Mouse (Mus musculus) liver, embryonic 14.5 days (tissue): ENCODE data around the gene Zfp84. TPM values are rescaled to one million over a fixed set of nuclear protein-coding genes. Genes with fewer than 3 reads are reported as not detected.
"Not testable (repeated sequence)": the region's sequence is repeated elsewhere in the genome, so short reads cannot be mapped to it uniquely, and the experiment has no call there.

ENCODE experiments used
- ATAC-seq: fragments of 200-750 bp; cut with Nextera tagmentation; 2 replicates; pipeline ENCODE4 v1.8.0; 2017; ENCODE audit warnings: moderate number of reproducible peaks, mild to moderate bottlenecking, moderate library complexity; ENCODE audit not compliant: insufficient read depth
- DNase-seq, 3 experiments: peaks; one replicate each; pipeline ENCODE4 v3.0.0-alpha.2; 2012 to 2013; ENCODE audit warnings: low read depth in 3 of 3, low spot score in 3 of 3
- H3K27ac ChIP-seq: fragments of 300-500 bp; sonication (generic); 2 replicates; pipeline ENCODE4 v1.5.1; 2014; ENCODE audit warnings: moderate library complexity, mild to moderate bottlenecking, control low read depth, inconsistent platforms
- H3K27me3 ChIP-seq: fragments of 300-500 bp; sonication (generic); 2 replicates; pipeline ENCODE4 v1.6.1; 2014; ENCODE audit warnings: mild to moderate bottlenecking, low read length, moderate library complexity; ENCODE audit not compliant: control insufficient read depth, insufficient read depth
- H3K36me3 ChIP-seq: fragments of 300-500 bp; sonication (generic); replicated peaks from 2 replicates; pipeline ENCODE4 v1.6.1; 2014; ENCODE audit warnings: low read depth; ENCODE audit not compliant: control insufficient read depth, insufficient read depth
- H3K4me1 ChIP-seq, 2 experiments: fragments of 200-500 bp in 1 of 2; fragments of 300-500 bp in 1 of 2; sonication (generic) in 1 of 2; replicated peaks; 2 replicates each; pipeline ENCODE4 v1.6.1; 2012 to 2014; ENCODE audit warnings: antibody characterized with exemption in 1 of 2, inconsistent platforms in 1 of 2, low read length in 1 of 2; ENCODE audit not compliant: control insufficient read depth in 2 of 2, insufficient read depth in 2 of 2
- H3K4me2 ChIP-seq: fragments of 300-500 bp; sonication (generic); 2 replicates; pipeline ENCODE4 v1.6.1; 2014; ENCODE audit warnings: low read depth, mild to moderate bottlenecking, control low read depth, moderate library complexity
- H3K4me3 ChIP-seq, 2 experiments: fragments of 200-500 bp in 1 of 2; fragments of 300-500 bp in 1 of 2; sonication (generic) in 1 of 2; 2 replicates each; pipeline ENCODE4 v1.5.1; 2012 to 2014; ENCODE audit warnings: low read depth in 2 of 2, low read length in 2 of 2, mild to moderate bottlenecking in 2 of 2, control low read depth in 1 of 2, inconsistent platforms in 1 of 2, moderate library complexity in 1 of 2; ENCODE audit not compliant: insufficient read depth in 1 of 2
- H3K9ac ChIP-seq: fragments of 300-500 bp; sonication (generic); replicated peaks from 2 replicates; pipeline ENCODE4 v1.6.1; 2014; ENCODE audit warnings: mild to moderate bottlenecking, control low read depth, moderate library complexity
- H3K9me3 ChIP-seq: fragments of 300-500 bp; sonication (generic); 2 replicates; pipeline ENCODE4 v1.6.1; 2016; ENCODE audit warnings: low read length, mixed read lengths; ENCODE audit not compliant: control insufficient read depth
- CTCF ChIP-seq: IDR thresholded peaks from 2 replicates; pipeline ENCODE4 v1.5.1; 2016; ENCODE audit warnings: antibody characterized with exemption, low read depth, control low read depth
- EP300 ChIP-seq: IDR thresholded peaks from 2 replicates; pipeline ENCODE4 v1.6.1; 2016; ENCODE audit warnings: antibody characterized with exemption, low read depth
- WGBS: fragments of 180-500 bp; shearing (Covaris S2); extraction: QIAGEN DNeasy Blood & Tissue Kit; methylation state at CpG from one replicate; pipeline ENCODE4 v1.1.7; 2014; ENCODE audit not compliant: insufficient replicate concordance; 5-methylcytosine and 5-hydroxymethylcytosine counted together
- polyA plus RNA-seq, 2 experiments: library from polyadenylated mRNA; depleted of rRNA in 1 of 2; stranded (reverse) in 1 of 2; unstranded in 1 of 2; fragments of >200 nt; fragmentation: Nextera tagmentation in 1 of 2; extraction: Ambion mirVana in 1 of 2; gene quantifications; 2 replicates each; pipeline versions ENCODE4 v1.2.1 to v1.2.3; 2012 to 2014

Gene Zfp84
- polyA plus RNA-seq (2012; rRNA removed) = 2.2 and 2.8 TPM in 2 replicates
- polyA plus RNA-seq (2014; fragmentation: Nextera tagmentation; extraction: Ambion mirVana) = 3.1 and 4.1 TPM in 2 replicates

DNA sequence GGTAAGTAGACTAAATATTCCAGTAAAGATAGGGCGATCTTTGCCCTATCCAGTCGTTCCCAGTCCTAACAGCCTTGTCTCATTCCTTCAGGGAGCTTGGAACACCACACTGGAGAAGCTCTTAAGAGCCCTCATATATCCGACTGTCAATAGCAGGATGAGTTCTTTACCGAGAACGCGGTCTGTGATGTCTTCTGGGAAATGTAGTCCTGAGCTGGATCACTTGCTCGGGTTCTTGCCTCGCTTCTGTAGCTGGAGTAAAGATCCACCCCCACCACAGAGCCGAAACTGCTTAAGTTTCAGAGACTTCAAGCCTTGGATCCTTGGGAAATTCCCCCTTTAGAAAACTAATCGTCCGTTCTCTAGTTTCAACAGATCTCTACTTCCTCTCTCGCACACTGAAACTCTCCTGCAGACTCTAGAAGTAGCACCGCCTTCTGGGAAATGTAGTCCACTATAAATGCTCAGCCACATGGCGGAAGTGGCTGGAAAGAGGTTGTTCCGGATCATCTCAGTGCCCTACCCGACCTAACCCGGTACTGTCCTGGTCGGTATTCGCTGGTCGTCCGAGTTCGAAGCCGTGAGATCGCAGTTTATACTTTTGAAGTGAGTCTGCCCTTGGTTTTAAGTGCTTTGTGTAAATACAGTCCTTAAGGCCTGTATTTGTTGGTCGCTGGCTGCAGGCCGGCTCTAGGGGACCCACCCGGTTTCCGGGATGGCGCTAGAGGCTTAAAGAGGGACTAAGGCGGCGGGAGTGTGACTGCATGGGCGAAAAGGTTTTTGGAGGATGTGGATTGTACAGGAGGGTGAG is at the start of gene Zfp84:
Zfp84 (plus strand) TSS at position 463 of the 811 bp plus-strand sequence.
- H3K27me3 ChIP-seq = no peaks in the 10 kb centered on the region
- H3K9ac ChIP-seq = peak within 1 kb of the TSS; percentile 71
- peak; percentile 85 to 90 (median 86) for DNase-seq
- no peak; the same call in 1 of the 2 replicates for TF ChIP-seq EP300
- peak; percentile 24; the same call in 1 of the 2 replicates for TF ChIP-seq CTCF
- peaks cover 11 to 14% of the 10 kb centered on the region in 2 experiments; a peak in 3 of 4 replicates for H3K4me1 ChIP-seq
- WGBS = under 1% methylated on average over 32 of the region's 32 CpGs
- ATAC-seq = peak; percentile 95
- no peaks in the 10 kb centered on the region for H3K9me3 ChIP-seq
- H3K4me2 ChIP-seq = peak within 1 kb of the TSS; percentile 92
- peaks cover 2% of the 10 kb centered on the region; the same call in 1 of the 2 replicates for H3K36me3 ChIP-seq
- H3K27ac ChIP-seq = peak within 1 kb of the TSS; percentile 66
- H3K4me3 ChIP-seq = peak within 1 kb of the TSS; percentile 81 to 98

DNA sequence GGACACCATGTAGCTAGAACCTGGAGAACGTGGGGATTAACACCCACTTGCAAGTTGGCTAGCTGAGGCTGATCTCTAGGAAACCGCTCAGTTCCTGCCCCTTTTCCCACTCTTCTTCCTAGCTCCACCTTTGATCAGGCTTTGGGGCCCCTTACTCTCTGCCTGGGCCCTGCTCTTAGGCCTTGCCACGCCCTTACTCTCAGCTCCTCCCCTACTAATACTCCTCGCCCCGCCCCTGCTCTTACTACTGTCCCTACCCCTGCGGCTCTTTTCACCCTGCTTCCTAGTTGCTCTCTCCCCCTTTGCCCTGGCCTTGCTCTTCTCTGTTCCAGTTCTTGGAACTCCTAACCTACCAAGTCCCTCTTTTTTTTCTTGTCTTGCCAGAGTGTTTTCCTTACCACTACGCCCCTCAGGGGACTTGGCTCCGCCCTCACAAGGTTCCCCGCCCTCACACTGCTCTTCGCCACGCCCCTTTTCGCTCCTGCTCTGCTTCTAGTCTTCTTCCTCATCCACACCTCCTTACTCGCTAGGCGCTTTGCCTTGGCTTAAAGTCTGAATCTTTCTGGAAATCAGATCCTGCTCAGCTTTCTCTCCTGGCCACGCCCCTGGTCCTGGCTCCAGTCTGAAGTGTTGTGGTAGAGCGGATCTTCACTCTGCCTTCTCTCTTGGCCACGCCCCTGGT is 42.8 kb upstream of the Zfp84 start:
- H3K4me3 ChIP-seq = not testable (repeated sequence)

DNA sequence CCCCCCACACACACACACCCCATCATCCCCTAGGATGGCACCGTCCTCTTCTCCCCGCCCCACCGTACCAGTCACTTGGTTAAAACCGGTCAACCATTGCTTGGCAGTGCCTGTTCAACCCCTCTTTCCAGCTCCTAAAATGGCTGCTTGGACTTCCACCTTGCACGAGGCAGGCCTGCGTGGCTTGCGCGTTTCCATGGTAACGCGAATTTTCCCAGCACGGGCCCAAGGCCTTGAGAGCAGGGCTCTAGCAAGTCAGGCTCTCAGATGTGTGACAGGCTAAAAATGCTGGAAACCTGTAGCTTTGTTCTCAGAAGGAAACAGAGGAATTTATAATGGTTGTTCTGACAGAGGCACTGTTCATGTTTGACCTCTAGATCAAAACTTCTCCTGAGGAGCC is 41.5 kb upstream of the Zfp84 start, which contains the start of gene Catsperg2:
Catsperg2 (minus strand) TSS at position 173 of the 400 bp plus-strand sequence.
- H3K4me3 ChIP-seq, H3K27me3 ChIP-seq, H3K36me3 ChIP-seq, H3K9me3 ChIP-seq, H3K9ac ChIP-seq, ATAC-seq, H3K4me1 ChIP-seq, DNase-seq, H3K4me2 ChIP-seq, H3K27ac ChIP-seq: not testable (repeated sequence)
- WGBS = 45% methylated on average over 11 of the region's 11 CpGs

More for the DNA sequence above, 42.8 kb upstream of the Zfp84 start:
- not testable (repeated sequence) for H3K4me1 ChIP-seq, H3K27me3 ChIP-seq, H3K27ac ChIP-seq, H3K36me3 ChIP-seq, H3K9me3 ChIP-seq, H3K9ac ChIP-seq, DNase-seq, H3K4me2 ChIP-seq, ATAC-seq
- WGBS = 21% methylated on average over 16 of the region's 17 CpGs

DNA sequence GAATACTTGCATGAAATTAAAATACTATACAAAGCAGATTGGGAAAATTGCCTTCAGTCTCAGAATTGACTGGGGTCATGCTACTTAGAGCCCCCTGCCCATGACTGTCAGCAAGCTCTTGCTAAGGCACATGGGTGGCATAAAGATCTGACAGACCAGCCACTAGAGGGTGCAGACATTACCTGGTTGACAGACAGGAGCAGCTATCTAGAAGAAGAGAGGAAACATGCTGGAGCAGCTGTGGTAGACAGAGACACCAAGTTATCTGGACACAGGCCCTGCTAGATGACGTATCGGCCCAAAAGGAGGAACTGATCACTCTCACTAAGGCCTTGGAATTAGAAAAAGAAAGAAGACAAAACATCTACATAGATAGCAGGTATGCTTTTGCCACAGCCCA is 40.3 kb upstream of the Zfp84 start:
- Histone ChIP-seq H3K9me3 (peaks cover 2% of the 10 kb centered on the region; the same call in 1 of the 2 replicates), H3K36me3 (no peaks in the 10 kb centered on the region), H3K27ac (no peak overlapping the region), H3K4me2 (no peak overlapping the region), H3K27me3 (no peaks in the 10 kb centered on the region), H3K4me3 (no peak overlapping the region), H3K9ac (no peak overlapping the region), H3K4me1 (no peaks in the 10 kb centered on the region)
- DNase-seq (no peak), ATAC-seq (no peak)
- 31% methylated on average over 2 of the region's 2 CpGs for WGBS
- TF ChIP-seq CTCF (no peak), EP300 (no peak)

DNA sequence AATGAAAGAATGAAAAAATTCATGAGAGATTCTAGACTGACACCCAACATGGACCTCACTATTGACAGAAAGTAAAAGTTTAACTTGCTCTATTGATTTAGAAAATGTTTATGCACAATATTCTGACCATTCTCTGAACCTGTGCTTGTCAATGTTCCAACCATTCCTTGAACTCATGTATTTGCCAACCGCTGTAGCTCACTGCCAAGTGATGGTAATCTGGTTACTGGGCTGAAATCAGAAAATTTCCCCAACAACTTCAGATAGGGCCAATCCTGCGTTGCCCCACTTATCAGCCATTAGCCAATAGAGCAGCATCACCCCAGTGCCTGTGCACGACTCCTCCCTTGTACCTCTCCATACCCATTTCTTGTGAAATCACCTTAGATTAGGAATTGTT is 26.1 kb upstream of the Zfp84 start:
- ATAC-seq = no peak
- no peak overlapping the region for H3K4me3 ChIP-seq
- H3K27ac ChIP-seq = no peak overlapping the region

More for the DNA sequence above, 26.1 kb upstream of the Zfp84 start:
- H3K9me3 ChIP-seq = no peaks in the 10 kb centered on the region
- no peak overlapping the region for H3K9ac ChIP-seq
- no peaks in the 10 kb centered on the region for H3K4me1 ChIP-seq
- no peaks in the 10 kb centered on the region for H3K27me3 ChIP-seq
- DNase-seq = no peak
- TF ChIP-seq CTCF = no peak
- no peaks in the 10 kb centered on the region for H3K36me3 ChIP-seq
- WGBS = 51% methylated on average over 3 of the region's 3 CpGs
- H3K4me2 ChIP-seq = no peak overlapping the region
